Mouse (Mus musculus) adrenal gland, postnatal 4 days (tissue): ENCODE measurements around the gene Brsk1. TPM values are rescaled to one million over a fixed set of nuclear protein-coding genes. Genes with fewer than 3 reads are reported as not detected.
A peak's percentile ranks its signal among the peaks of the same experiment; 100 is the strongest.

ENCODE experiments used
- DNase-seq, 2 experiments: peaks; one replicate each; pipeline ENCODE4 v3.0.0; 2021 to 2022; ENCODE audit warnings: low spot score in 2 of 2, mixed read lengths in 2 of 2
- long read RNA-seq, 2 experiments: library from polyadenylated mRNA; stranded (forward); transcript quantifications; one replicate each; pipeline ENCODE4 v2.0.0; 2021
- total RNA-seq, 2 experiments: library from RNA; stranded (reverse); gene quantifications; 2 replicates each; pipeline ENCODE4 v1.2.3; 2021

Brsk1 gene
- 10 to 100 TPM; 14.4 to 17.0 TPM for total RNA-seq
- long read RNA-seq, experiment 1, partial matches to known transcripts: 0 of 3 reads
- long read RNA-seq, experiment 1, other reads (novel, unspliced or antisense): 3 of 3 reads
- long read RNA-seq, experiment 2, partial matches to known transcripts: 6 of 8 reads
- long read RNA-seq, experiment 2, other reads (novel, unspliced or antisense): 2 of 8 reads

DNA sequence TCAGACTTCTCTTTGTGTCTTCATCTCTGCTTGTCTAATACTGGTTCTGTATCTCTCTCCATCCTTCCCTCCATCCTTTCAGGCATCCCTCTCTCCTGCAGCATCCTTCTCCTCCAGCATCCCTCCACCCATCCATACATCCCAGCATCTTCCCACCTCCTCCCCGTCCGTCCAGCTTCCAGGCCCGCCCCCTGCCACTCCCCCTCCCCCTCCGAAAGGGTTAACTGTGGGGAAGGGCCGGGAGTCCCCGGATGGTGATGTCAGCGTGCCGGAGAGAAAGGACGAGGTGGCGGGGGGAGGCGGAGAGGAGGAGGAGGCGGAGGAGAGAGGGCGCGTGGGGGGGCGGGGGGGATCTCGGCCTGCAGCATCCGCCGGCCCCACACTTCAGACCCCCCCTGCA lies at the start of gene Brsk1:
TSS of gene Brsk1 (plus strand) at position 218 of the 400 bp plus-strand sequence.
- DNase-seq: peak; percentile 33 to 45

DNA sequence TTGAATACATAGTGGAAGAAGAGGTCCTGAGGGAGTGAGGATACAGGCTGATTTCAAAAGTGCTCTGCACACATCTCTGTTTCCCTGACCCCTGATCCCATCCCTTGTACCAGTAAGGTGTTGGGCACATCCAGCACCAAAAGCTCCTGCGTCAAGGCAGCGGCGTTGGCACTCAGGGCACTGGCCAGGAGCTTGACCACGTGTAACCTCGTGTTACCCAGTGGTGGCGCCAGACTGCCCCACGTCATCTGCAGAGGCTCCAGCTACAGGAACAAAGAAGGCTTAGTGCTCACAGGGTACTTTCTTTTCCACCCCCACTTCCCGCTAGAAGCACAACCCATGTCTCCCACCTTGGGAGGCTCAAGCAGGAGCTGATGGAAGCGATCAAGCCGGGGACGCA lies 49.2 kb upstream of the Brsk1 start:
- no peak for DNase-seq

DNA sequence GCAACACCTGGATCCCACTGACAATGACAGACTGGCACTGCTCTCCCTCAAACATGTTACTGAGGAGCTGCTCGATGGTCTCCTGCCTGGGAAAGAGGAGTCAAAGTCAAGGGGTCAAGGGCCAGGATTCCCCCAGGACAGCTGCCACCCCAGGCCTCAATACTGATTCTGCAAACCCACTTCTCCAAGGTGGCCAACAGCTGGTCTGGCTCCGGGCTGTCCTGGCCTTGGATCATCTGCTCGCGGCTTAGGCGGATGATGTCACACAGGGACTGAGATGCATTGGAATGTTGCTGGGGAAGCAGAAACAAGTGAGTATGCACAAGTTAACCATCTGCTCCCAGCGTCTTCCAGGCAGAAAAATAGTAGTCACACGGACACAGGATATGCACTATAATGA lies 48.4 kb upstream of the Brsk1 start:
- no peak for DNase-seq

DNA sequence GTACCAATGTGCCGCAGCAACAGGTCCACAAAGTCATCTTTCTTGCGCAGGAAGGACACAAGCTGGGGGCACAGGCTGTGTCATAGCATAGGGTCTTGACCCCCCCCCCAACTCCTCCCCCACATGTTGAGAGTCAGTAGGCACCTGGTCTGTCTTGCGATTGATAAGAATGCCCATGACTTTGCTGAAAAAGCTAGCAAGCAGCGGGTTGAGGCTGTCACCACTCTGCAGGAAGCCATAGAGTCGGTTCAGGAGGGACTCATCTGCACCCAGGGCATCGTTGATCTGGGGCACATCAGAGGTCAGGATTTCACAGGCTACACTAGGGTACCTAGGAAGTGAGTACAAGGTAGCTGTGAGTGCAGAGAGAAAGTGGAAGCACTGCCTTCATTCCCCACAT lies 47.2 kb upstream of the Brsk1 start:
- no peak for DNase-seq

DNA sequence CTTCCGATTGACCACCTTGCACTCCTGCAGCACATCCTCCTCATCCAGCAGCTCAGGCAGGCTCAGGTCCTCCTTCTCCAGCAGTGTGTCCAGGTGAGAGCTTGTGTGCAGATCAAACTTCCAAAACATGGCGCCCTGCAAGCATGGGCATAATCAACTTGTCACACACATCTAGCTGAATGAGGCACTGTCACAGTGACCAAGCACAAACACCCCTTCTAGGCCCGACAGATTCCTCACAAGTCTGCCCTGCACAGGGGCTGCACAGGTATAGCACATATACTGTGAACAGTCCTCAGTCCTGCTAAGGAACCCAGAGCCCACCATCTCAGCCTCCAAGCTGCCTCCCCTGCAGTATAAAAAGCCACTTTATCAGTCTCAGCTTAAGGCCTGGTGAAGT lies 43.6 kb upstream of the Brsk1 start:
- DNase-seq: no peak

DNA sequence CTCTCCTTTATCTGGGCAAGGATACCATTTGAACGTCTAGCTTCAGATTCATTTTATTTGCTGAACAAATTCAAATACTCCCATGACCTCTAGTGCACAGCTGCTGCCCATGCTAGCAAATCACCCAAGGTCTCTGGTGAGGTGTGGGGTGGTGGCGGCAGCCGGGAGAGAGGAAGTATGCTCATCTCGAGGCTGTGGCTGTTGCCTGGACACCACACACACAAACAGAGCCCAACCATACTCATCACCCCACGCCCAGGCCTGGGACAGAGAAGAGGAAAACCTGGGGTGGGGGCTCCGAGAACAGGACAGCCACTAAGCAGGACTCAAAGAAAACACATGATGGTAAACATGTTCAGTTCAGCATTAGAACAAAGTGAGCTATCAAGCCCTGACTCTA lies 43.1 kb upstream of the Brsk1 start:
- no peak for DNase-seq

DNA sequence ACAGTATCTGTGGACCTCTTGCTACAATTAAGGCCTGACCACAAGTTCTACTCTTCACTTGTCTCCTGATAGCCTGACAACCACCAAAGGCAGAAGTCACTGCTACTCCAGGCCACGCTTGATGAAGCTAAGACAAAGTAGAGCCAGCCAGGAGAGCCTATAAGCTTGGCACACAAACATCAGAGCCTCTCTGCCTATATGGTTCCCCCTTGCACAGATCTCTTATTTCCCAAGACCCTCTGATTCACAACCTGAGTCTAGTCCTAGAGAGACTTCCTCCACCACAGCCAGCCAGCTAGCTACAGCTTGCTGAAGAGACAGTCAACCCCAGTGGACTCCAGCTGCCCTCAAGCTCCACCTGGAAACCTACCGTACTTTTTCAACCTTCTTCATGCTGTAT lies 42.4 kb upstream of the Brsk1 start:
- DNase-seq: no peak

DNA sequence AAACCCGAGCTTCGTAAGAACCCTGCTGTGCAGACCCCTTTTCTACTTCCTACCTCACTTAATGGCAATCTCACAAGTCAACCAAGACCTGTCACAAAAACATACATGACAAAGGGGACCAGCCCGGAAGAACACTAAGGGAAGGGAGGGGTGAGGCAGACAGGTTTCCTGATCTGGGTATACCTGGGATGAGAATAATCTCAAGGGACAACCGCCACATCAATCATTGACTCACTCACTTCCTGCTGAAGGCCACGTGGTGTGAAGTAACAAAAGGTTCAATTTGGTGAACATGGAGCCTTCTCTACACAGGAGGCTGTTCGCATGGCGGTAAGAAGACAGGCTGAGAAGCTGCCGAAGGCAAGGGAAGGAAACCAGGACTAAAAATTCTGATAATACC lies 38.8 kb upstream of the Brsk1 start:
- no peak for DNase-seq

DNA sequence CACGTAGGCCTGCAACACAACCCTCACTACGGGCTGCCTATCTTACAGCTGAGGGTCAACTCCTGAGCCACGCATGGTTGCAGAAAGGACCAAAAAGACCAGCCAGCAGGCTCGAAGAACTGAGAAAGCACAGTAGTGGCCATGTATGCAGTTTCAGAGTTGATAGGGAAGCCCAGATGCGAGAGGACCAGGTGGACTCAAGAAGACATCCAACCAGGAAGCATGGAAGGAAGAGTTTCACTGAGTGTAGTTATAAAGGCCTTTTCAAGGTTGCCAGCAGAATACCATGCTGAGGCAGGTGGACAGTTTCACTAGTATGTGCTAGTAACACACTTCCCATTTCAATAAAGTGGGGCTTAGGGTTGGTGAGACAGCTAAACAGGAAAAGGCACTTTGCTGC lies 37.7 kb upstream of the Brsk1 start:
- no peak for DNase-seq

DNA sequence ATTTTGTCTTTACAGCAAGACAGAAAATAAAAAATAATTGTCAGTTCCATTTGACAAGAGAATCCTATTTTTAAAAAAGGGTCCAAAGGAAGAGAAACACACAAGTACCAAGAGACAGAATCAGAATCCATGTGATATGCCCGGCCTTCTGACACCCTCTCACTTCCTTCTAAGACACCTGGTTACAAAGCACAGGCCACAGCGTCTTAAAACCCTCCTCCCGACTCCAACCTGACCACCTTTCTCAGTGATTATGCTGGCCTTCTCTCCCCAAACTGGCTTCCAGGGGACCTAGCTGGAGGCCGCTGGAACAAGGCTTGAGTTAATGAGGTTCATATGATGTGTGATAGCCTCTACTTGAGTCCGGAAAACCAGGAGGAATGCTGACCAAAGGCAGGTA lies 37.1 kb upstream of the Brsk1 start:
- DNase-seq: no peak

DNA sequence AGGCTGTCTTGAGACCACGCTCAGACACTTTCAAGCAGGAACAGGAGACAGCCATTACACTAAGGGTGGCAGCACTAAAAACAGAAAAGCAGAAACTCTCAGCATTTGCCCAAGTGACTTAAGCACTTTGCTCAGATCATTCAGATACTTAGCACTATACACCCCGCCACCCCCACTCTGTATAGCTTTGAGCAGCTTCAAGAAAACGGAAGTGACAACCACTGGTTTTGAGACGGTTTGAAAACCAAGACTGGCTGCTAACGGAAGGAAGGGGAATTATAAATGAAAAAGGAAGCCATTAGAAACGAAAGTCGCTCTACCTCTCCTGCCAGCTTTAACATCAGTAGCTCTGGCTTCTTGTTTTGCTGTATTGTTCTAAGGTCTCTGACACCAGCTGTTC lies 36.6 kb upstream of the Brsk1 start:
- no peak for DNase-seq

DNA sequence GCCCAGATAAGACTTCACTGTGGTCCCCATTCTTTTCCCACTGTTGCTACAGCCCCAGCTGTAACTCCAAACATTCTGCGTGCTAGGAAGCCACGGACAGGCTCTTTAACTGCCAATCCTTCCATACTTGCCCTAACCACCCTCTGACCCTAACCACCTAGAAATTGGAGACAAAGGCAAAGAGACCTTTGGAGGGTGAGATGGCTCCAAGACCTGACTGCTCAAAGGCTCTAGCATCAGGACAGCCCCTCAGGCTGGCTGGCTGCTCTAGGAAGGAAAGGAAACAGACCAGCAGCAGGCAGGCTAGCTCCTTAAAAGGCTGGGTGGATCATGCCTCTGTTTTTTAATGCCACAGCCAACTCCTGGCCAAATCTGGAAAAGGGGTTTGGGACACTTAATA lies 36.2 kb upstream of the Brsk1 start:
- DNase-seq: no peak

DNA sequence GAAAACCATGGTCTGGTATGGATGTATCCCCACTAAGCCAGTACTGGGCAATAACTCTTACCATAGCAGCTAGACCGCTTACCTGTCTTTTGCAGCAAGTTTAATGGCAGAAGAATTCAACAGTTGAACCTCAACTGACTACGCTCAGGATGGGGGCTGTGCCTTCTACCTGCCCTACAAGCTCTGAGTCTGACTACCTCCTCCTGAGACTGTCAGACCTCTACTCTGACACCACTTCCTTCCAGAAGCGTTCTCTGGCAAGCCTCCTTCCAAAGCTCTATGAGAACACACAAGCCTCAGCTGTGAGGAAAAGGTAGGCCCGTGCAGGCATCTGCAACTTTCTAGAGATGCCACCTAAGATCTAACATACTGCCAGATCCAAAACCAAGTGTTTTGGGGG lies 35.0 kb upstream of the Brsk1 start:
- no peak for DNase-seq

DNA sequence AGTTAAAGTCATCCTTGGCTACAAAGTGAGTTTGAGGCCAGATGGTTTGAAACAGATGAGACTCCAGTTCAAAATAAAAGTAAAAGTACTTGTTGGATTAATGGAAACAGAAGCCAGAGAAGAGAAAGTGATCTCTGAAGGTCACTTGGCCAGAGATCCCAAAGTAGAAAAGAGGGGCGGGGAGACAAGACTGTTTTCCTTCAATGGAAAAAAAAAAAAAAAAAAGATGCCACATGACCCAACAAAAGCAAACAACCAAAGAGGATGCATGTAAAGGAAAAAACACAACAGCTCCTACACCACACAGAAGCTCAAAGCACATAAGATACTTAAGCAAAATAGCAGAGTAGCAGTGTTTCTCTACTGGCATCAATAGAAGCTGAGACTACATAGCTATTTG lies 34.5 kb upstream of the Brsk1 start:
- DNase-seq: no peak

DNA sequence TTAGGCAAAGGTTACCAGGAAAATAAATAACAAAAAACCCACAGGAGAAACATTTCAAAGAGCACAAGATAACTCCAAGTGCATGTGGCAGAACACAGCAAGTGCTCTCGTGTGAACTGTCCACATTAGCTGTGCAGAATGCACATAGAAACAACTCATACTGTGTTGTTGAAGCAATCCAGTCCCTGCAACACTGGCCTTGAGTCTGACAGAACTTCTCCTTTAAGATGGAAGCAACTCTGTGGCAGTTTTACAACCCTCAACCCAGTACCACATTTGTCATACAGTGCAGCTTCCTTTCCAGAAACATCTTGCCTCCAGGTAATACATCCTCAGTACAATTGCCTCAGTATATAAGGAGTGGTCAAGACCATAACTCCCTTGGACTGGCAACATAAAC lies 33.6 kb upstream of the Brsk1 start:
- DNase-seq: no peak

DNA sequence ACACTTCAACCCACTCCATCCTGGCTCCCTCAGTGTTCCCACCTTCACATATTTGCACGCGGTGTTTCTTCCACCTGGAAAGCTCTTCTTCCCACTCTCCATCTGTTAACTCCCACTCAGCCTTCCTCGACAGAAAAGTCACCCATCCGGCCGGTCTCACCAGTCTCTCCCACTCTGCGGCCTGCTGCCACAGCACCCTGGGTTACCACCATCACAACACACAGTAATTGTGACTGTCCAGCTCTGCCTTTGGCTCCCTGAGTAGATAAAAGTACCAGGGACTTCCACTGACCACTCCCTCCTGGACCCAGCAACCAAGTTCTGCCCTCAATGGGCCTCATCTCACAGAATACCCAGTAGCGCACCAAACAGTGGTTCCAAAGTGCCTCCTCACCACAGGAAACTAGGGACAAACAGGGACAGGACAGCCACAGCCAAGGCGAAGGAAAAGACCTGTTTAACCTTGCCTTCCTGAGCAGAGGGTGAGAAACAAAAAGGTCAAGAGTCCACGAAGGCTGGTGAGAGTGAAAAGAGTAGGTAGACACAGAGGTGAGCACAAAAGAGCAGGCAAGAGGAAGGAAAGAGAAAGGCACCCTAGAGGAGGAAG lies 32.8 kb upstream of the Brsk1 start:
- DNase-seq: no peak

DNA sequence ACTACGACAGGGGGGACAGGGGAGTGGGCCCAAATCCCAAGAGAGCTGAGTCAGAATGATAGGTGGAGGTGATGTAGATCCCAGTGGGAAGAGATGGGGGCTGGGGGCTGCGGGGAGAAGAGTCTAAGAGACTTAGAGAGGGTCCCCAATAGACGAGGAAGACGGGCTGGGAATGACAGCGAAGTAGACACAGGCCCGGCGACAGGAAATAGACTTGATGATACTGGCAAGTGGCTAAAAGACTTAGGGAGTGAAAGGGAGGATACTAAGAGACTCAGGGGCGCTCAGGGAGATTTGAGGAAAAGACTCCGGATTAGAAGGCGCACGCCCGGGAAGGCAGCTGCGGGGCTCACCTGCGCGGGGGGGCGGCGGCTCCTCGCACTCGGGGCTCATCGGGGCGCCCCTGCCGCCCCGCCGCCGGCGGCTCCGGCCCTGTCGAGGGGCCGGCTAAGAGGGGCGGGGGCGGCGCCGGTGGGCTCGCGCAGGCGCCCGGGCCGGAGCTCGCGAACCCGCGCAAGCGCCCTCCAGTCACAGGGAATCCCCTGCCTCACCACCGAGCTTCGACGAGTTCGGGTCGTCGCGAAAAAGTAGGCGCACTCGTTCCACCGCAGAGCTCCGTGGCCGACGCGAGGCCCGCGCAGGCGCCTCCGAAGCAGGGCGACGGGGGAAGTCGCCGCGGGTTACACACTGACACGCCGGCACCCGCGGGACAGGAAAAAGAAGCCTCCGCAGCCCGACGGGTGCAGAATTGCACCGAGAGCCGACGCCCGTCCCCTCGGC lies 32.1 kb upstream of the Brsk1 start:
- no peak for DNase-seq

DNA sequence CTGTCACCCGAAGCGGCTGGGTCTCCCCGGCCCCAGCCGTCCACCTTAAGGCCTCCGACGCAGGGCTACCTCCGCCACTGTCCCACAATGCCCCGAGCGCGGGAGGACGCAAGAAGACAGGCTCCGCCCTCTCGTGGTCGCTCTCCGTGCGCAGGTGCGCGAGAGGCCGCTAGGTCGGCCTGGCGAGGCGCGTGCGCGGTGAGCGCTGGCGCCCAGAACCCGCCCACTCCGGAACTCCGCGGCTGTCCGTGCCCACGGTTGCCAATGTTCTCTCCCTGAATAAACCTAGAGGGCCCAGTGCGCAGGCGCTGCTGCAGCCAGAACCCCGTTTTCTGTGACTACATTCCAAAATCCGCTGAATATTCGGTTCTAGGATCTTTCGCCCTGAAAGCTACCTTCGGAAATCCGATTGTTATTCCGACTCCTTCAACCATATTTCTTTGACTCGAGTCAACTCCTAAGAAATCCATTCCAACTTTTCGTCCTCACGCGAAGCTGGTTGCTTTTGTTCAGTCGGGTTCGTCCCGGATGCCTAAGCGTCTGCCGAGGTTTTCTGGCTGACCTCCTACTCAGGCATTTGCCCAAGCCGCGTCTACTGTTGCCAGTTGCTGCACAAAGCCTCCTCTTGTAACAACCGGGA lies 31.4 kb upstream of the Brsk1 start, which contains the start of gene Ppp6r1:
TSS of gene Ppp6r1 (minus strand) at position 108 of the 640 bp plus-strand sequence.
- peak; percentile 88 to 94 for DNase-seq

DNA sequence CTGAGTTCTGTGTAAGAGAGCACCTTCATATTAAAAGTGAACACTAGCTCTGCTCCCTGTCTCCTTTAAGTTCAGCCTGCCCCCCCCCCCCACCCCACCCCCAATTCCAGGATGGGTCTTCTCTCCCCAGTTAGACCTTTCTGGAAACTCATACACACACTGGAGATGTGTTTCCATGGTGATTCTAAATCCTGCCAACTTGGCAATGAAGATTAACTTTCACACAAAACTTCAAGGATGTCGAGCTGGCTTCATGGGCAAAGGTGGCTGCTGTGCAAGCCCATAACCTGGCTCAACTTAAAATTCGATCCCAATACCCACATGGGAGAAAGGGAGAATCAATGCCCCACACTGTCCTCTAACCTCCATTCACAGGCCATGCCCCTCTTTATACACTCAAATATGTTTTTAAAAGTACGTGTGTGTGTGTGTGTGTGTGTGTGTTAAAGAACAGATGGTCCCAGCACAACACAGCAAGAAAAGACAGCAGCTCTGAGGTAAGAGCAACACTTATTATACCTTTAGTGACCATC lies 30.4 kb upstream of the Brsk1 start:
- DNase-seq: no peak

DNA sequence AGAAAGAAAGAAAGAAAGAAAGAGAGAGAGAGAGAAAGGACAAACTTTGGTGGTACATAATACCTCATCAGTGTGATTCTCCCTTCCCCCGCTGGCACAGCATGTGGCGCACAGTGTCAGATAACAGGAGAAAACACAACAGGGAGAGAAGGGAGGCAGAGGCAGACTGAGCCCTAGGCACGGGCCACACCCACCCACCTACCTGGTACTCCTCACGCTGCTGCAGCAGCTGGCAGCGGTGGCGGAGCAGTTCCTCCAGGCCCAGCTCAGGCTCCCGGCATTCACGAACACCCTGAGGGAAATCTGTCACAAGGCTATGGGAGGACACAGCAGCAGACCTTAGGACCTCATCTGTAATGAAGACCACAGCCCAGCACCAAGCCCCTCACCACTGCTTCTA lies 27.2 kb upstream of the Brsk1 start:
- no peak for DNase-seq

DNA sequence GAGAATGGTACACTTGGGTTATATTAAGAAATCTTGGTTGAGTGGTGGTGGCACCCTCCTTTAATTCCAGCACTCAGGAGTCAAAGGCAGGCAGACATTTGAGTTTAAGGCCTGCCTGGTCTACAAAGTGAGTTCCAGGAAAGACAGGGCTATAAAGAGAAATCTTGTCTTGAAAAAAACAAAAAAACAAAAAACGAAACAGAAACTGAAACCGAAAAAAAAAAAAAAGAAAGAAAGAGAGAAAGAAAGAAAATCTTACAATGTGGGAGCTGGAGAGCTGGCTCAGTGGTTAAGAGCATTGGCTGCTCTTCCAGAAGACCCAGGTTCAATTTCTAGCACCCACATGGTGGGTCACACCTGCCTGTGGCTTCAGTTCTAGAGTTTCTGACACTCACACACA lies 26.7 kb upstream of the Brsk1 start:
- DNase-seq: no peak

DNA sequence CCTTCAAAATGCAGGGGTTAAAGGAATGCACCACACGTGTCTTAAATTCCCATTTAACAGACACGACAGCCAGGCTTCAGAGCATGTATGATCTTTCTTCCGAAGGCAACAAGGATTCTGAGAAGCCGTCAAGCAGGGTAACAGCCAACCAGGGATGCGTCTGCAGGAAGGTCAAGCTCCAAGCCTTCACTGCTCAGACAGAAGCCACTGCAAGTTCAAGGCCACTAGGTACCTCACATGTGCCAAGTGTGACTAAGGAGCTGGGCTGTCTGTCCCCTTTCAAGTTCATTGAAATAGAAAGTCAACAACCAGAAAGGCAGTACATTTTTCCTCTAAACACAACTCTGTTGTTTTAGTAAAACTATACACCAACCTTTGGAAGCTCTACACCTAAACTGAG lies 23.5 kb upstream of the Brsk1 start:
- DNase-seq: no peak
